In genomic region chr2:113803753-113804152, GRCm38 (mm10) we compare ENCODE assay signal across 31 mouse cellular contexts. TPM values are rescaled to one million over a fixed set of nuclear protein-coding genes. Genes with fewer than 3 reads are reported as not detected.
A peak's percentile ranks its signal among the peaks of the same experiment; 100 is the strongest.
DNase-seq lines count a peak whose midpoint lies in the region; ATAC-seq and TF ChIP-seq lines count a peak whose summit lies in the region.
"Had no signal": no experiment of that assay in that cellular context is flagged by ENCODE, and none has a peak within 500 bp of the region (broad histone marks: within the 10 kb centered on the region; RNA-seq: fewer than 3 reads in every experiment).

No protein-coding gene starts in this region.

- ATAC-seq in forebrain, embryonic 15.5 days (replicated peaks) = peak; percentile 59; the same call in 1 of the 2 replicates
- no peak for ATAC-seq in forebrain, embryonic 11.5 days (replicated peaks; ENCODE audit: low FRiP score)
- ATAC-seq: CD4-positive, CD25-positive, alpha-beta regulatory T cell, adult 4 months; intestine, postnatal 0 days; midbrain, embryonic 16.5 days had no signal

- WGBS in forebrain, embryonic 15.5 days = 24% methylated on average over 1 of the region's 1 CpGs
- 52% methylated on average over 1 of the region's 1 CpGs for WGBS in forebrain, embryonic 11.5 days

- H3K4me2 ChIP-seq in forebrain, embryonic 15.5 days (replicated peaks) = no peak overlapping the region
- H3K4me2 ChIP-seq in forebrain, embryonic 11.5 days (ENCODE audit: low read depth, low read length, severe bottlenecking) = no peak overlapping the region
- H3K4me2 ChIP-seq: embryonic facial prominence, embryonic 13.5 days; heart, embryonic 11.5 days; hindbrain, embryonic 14.5 days; limb, embryonic 15.5 days; liver, embryonic 13.5 days; lung, embryonic 14.5 days; neural tube, embryonic 12.5 days had no signal

- 0 out of 2 replicates have a peak, but pooled peaks cover 3% of the 10 kb centered on the region for H3K4me1 ChIP-seq in forebrain, embryonic 15.5 days
- no peaks in the 10 kb centered on the region for H3K4me1 ChIP-seq in forebrain, embryonic 11.5 days (replicated peaks; ENCODE audit: control insufficient read depth, insufficient read depth, low read length)
- H3K4me1 ChIP-seq: liver, embryonic 13.5 days; neural tube, embryonic 12.5 days had no signal

- H3K27ac ChIP-seq in forebrain, embryonic 15.5 days (replicated peaks) = no peak overlapping the region
- H3K27ac ChIP-seq in forebrain, embryonic 11.5 days (ENCODE audit: low read depth, low read length) = no peak overlapping the region
- H3K27ac ChIP-seq: embryonic facial prominence, embryonic 13.5 days; hindbrain, embryonic 14.5 days; limb, embryonic 10.5 days; limb, embryonic 15.5 days; liver, embryonic 13.5 days; neural tube, embryonic 12.5 days; stomach, postnatal 0 days had no signal

- no peaks in the 10 kb centered on the region for H3K27me3 ChIP-seq in forebrain, embryonic 15.5 days
- H3K27me3 ChIP-seq in forebrain, embryonic 11.5 days (ENCODE audit: control insufficient read depth, insufficient read depth, low read length) = no peaks in the 10 kb centered on the region
- H3K27me3 ChIP-seq: liver, embryonic 13.5 days; neural tube, embryonic 12.5 days had no signal

- no peak for TF ChIP-seq CTCF in brain, embryonic 14.5 days (IDR thresholded peaks at IDR 0.05; ENCODE audit: borderline replicate concordance, extremely low read depth, insufficient read depth, insufficient read length)

- H3K36me3 ChIP-seq in forebrain, embryonic 15.5 days = no peaks in the 10 kb centered on the region; the same call in 1 of the 2 replicates
- no peaks in the 10 kb centered on the region for H3K36me3 ChIP-seq in forebrain, embryonic 11.5 days (ENCODE audit: control insufficient read depth, insufficient read depth, low read length)
- H3K36me3 ChIP-seq: embryonic facial prominence, embryonic 13.5 days; limb, embryonic 10.5 days; limb, embryonic 15.5 days; liver, embryonic 13.5 days; neural tube, embryonic 12.5 days had no signal

- no peak overlapping the region for H3K4me3 ChIP-seq in forebrain, embryonic 15.5 days
- no peak overlapping the region for H3K4me3 ChIP-seq in forebrain, embryonic 11.5 days (ENCODE audit: low read depth, low read length)
- H3K4me3 ChIP-seq: embryonic facial prominence, embryonic 13.5 days; limb, embryonic 10.5 days; limb, embryonic 15.5 days; liver, embryonic 13.5 days; myocyte; neural tube, embryonic 12.5 days had no signal

- no peak for DNase-seq in forebrain, embryonic 11.5 days (ENCODE audit: low spot score)
- DNase-seq in brain, embryonic 14.5 days (ENCODE audit: low read depth) = peak; percentile 64
- peak; percentile 71 to 81 for DNase-seq in cerebellum, adult 18-20 months
- DNase-seq in cerebellum, postnatal 14 days = peak; percentile 25 to 53
- no peak for DNase-seq in adrenal gland, postnatal 10 days
- DNase-seq in gastrocnemius, adult 8-10 months (ENCODE audit: low spot score in 2 of 2) = no peak
- DNase-seq: adrenal gland, postnatal 36 days; gastrocnemius, postnatal 25 days; heart, adult 18-20 months; heart, postnatal 4 days; kidney, adult 9 months; kidney, postnatal 10 days; layer of hippocampus, adult 9-11 months; liver, embryonic 13.5 days; lung, embryonic 14.5 days; lung, postnatal 14 days; right cerebral cortex, postnatal 4 days; thymus, adult 18-20 months; thymus, postnatal 25 days had no signal

- TF ChIP-seq POLR2A in brain, embryonic 14.5 days (IDR thresholded peaks at IDR 0.05; ENCODE audit: borderline replicate concordance, extremely low read depth, insufficient read depth, insufficient read length, poor library complexity, severe bottlenecking) = no peak

- no peaks in the 10 kb centered on the region for H3K9me3 ChIP-seq in forebrain, embryonic 15.5 days
- H3K9me3 ChIP-seq in forebrain, embryonic 11.5 days (ENCODE audit: control insufficient read depth, low read length) = no peaks in the 10 kb centered on the region
- H3K9me3 ChIP-seq: embryonic facial prominence, embryonic 13.5 days; limb, embryonic 10.5 days; limb, embryonic 15.5 days; liver, embryonic 13.5 days; neural tube, embryonic 12.5 days had no signal

- H3K9ac ChIP-seq in forebrain, embryonic 15.5 days (replicated peaks) = no peak overlapping the region
- H3K9ac ChIP-seq in forebrain, embryonic 11.5 days (ENCODE audit: low read length) = no peak overlapping the region
- H3K9ac ChIP-seq: embryonic facial prominence, embryonic 13.5 days; hindbrain, embryonic 14.5 days; limb, embryonic 15.5 days; liver, embryonic 13.5 days; lung, embryonic 14.5 days; neural tube, embryonic 12.5 days had no signal

RNA-seq across cellular contexts. Expression of gene Scg5, which starts 25.2 kb away (rescaled TPM):
- 193 and 207 TPM in 2 replicates for polyA plus RNA-seq in forebrain, embryonic 15.5 days (2015; fragmentation: Nextera tagmentation; extraction: Ambion mirVana)
- polyA plus RNA-seq in forebrain, embryonic 11.5 days (2014; fragmentation: Nextera tagmentation; extraction: Ambion mirVana) = 36.0 and 37.3 TPM in 2 replicates
- polyA plus RNA-seq in brain, embryonic 14.5 days (2012; rRNA removed) = 120 and 122 TPM in 2 replicates
- total RNA-seq in adrenal gland, postnatal 10 days (2021) = 10 to 100 TPM; 38.8 to 41.7 TPM
- under 1 TPM in 2 of 4 experiments, not detected in 2; 0.27 to 0.59 TPM for total RNA-seq in gastrocnemius, adult 8-10 months (2022)

RNA-seq across cellular contexts. Expression of gene Arhgap11a, which starts 44.7 kb away (rescaled TPM):
- polyA plus RNA-seq in forebrain, embryonic 15.5 days (2015; fragmentation: Nextera tagmentation; extraction: Ambion mirVana) = 31.3 and 34.2 TPM in 2 replicates
- 7.3 and 8.0 TPM in 2 replicates for polyA plus RNA-seq in forebrain, embryonic 11.5 days (2014; fragmentation: Nextera tagmentation; extraction: Ambion mirVana)
- 13.5 and 18.0 TPM in 2 replicates for polyA plus RNA-seq in brain, embryonic 14.5 days (2012; rRNA removed)
- 10 to 100 TPM; 11.6 to 15.3 TPM for total RNA-seq in adrenal gland, postnatal 10 days (2021)
- 1 to 10 TPM in 2 of 4 experiments, under 1 TPM in 2; 0.65 to 1.2 (median 0.92) TPM for total RNA-seq in gastrocnemius, adult 8-10 months (2022)

RNA-seq across cellular contexts. Expression of gene Grem1, which starts 45.3 kb away (rescaled TPM):
- polyA plus RNA-seq in forebrain, embryonic 15.5 days (2015; fragmentation: Nextera tagmentation; extraction: Ambion mirVana) = 0.74 and 0.79 TPM in 2 replicates
- 0.55 and 0.69 TPM in 2 replicates for polyA plus RNA-seq in forebrain, embryonic 11.5 days (2014; fragmentation: Nextera tagmentation; extraction: Ambion mirVana)
- 1.4 and 3.1 TPM in 2 replicates for polyA plus RNA-seq in brain, embryonic 14.5 days (2012; rRNA removed)
- 1 to 10 TPM; 1.3 to 1.9 TPM for total RNA-seq in adrenal gland, postnatal 10 days (2021)
- total RNA-seq in gastrocnemius, adult 8-10 months (2022) = under 1 TPM in 1 of 4 experiments, not detected in 3; 0.08 TPM
- total RNA-seq: gastrocnemius, postnatal 25 days; heart, postnatal 4 days had no signal
- polyA plus RNA-seq: CD4-positive, CD25-positive, alpha-beta regulatory T cell, adult 4 months; liver, embryonic 13.5 days had no signal

Comparison
In these comparisons a context has a peak if more than half of its experiments do, and no peak if none do; other contexts are left out.
1. DNase-seq: peak in brain, embryonic 14.5 days (single experiment), cerebellum, adult 18-20 months (2 of 2) and cerebellum, postnatal 14 days (2 of 2); none in forebrain, embryonic 11.5 days (single experiment), adrenal gland, postnatal 10 days (single experiment) and gastrocnemius, adult 8-10 months (0 of 2).